Mouse (Mus musculus) ovary, postnatal 10 days (tissue): Measurements from ENCODE around the gene Mb21d2.

Experiments used
- DNase-seq: peaks from one replicate; pipeline ENCODE4 v3.0.0; 2022; ENCODE audit warnings: low spot score

Mb21d2 gene

DNA sequence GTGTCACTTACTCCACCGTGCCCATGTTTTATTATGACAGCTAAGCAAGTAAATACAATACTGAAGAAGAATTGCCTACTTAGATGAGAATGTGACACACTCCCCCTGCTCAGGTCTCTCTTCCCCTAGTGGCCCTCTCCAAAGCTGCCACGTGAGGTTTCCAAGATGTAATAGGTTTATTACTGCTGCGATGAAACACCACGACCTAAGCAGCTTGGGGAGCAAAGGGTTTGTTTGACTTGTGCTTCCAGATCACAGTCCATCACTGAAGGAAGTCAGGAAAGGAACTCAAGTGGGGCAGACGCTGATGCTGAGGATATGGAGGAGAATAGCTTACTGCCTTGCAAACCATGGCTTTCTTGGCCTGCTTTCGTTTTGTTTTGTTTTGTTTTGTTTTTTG lies 65.9 kb downstream of the Mb21d2 start:
- no peak for DNase-seq

- no peak for DNase-seq
These were observed 67.4 kb downstream of the Mb21d2 start for GRCm38 (mm10) chr16:28862093-28862492.

DNA sequence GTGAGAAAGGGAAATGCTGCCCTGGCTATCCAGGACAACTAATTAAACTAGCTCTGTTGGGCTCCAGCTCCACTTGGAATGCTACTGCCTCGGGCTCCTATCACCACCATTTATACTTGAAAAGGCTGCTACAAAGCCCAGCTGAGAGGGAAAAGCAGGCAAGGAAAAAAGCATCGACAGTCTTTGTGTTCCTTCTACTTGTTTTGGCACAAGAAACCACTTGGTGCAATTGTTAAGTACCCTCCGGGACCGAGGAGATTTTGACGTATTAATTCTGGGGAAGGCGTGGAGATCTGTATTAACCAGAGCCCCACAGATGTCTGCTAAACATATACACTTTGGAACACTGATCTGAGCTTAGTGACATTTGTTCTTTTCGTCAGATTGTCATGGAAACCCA lies 69.8 kb downstream of the Mb21d2 start:
- no peak for DNase-seq

GRCm38 (mm10) chr16:28859009-28859288 lies 70.5 kb downstream of the Mb21d2 start:
- DNase-seq, result no peak

DNA sequence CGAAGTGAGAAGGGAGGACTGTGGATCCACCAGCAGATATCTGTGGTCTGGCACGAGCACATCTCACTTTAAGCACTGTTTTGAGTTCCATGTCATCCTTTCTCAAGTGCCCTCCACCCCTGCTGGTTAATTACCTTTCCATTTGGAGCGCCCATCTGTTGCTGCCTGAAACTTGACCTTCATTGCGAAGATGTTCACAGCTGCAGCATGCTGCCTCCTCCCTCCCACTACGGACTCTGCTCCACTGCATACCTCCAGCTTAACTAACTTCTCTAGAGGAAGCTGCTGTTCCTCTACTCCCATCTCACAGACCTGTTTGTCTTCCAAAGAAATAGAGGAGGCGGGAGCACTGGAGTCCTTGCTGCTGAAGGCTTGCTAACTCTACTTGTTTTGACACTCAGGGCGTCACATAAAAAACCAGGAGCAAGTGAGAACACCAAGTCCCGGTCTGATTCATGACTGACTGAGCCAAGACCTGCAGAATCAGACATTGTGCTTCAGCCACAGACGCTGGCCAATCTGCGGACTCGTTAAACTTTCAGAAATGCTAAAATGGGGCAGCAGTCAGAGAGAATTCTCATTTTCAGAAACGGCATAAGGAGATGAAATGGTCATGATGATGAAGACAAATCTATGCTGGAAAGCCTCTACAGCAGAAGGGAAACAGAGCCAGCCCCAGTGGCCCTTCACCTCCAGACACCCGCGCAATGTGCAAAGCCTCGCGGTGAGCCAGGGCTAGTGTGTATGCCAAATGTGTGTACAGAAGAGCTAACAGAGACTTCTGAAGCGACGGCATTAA lies 71.1 kb downstream of the Mb21d2 start:
- no peak for DNase-seq

DNA sequence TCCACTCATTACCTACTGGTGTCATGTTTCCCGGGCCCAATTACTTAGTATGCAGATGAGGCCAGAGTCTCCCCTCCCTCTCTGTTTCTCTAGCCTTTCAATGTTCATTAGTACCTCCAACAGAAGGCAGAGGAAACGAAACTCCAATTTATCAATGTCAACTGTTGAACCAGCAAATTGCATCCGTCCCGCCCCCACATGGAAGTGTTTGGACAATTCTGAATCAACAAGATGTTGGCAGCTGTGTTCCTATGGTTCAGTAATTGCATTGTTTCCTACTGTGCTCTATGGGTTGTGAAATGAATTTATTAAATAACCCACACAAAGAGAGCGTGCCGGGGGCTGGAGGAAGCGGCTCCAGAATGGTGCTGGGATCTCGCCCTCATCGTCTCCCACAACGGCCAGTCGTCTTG lies 78.1 kb downstream of the Mb21d2 start:
- no peak for DNase-seq

DNA sequence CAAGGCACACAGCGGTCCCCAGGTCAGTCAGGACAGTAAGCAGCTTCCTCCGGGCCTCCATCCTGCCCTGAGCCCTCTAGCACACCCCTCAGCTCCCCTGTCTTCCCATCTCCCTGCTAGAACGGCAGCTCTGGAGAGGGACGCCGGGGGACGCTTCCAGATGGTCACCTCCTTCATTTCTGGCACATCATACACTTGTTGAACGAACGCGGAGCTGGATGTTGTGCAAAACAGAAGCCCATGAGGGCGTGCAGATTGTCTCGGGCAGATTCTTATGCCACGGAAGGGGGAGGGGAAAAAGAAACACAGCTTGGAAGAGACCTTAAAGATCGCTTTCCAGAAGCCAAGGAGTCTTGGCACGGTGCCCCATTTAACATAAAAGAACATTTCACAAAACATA lies 78.6 kb downstream of the Mb21d2 start:
- no peak for DNase-seq

DNA sequence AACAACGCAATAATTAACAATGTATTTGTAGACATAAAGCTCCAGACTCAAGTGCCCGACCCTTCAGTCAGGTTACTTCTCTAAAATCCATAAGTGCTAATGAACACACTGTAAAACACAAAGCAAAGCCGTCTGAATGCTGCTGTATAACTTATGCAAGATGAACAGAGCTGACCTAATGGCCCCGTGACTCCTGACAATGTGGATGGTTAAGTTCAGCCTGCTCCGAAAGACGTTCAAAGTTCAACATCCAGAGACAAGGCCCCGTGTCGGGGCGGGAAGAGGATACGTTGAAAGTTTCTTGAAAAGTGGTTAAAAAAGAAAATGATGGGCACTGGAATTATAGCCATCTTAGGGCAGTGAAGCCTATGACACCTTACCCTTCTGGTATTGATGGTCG lies 83.3 kb downstream of the Mb21d2 start:
- DNase-seq, result no peak

GRCm38 (mm10) chr16:28845336-28845735 lies 84.1 kb downstream of the Mb21d2 start:
- DNase-seq, result no peak

GRCm38 (mm10) chr16:28841102-28841501 lies 88.4 kb downstream of the Mb21d2 start:
- no peak for DNase-seq

DNA sequence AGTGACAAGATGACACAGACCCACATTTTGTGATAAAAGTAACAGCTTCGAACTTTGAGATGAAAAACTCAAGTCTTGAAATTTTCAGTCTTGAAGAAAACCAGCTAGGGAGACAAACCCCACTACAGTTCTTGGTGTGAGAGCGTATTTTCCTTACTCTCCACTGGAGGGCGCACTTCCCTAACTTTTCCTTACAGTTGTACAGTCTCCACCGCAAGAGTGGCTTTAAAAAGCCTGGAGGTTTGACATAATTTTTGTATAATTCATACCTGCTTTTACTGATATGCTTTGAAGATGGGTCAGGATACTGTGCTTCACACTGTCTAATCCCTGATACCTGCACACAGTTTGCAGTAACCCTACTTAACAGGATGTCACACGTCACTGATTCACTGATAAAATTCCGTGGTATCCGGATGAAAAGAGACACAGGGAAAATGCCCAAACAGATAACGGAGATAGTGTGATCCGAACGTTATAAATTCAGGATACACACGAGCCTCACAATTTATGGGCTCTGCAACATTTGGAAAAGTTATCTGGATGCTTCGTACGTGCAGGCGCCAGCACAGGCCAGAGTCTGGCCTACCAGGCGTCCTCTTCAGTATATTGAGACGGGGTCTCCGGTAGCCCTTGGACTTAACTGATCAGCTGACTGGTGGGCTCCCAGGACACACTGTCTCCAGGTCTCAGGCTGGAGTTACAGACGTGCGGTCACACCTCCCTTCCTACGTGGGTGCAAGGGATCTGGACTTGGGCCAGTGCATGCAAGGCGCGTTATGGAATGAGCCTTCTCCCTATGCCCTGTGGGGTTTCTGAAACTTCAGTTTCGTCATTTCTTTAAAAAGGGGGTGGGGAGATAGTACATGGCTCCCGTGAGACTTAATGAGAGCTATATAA lies 89.1 kb downstream of the Mb21d2 start:
- no peak for DNase-seq

DNA sequence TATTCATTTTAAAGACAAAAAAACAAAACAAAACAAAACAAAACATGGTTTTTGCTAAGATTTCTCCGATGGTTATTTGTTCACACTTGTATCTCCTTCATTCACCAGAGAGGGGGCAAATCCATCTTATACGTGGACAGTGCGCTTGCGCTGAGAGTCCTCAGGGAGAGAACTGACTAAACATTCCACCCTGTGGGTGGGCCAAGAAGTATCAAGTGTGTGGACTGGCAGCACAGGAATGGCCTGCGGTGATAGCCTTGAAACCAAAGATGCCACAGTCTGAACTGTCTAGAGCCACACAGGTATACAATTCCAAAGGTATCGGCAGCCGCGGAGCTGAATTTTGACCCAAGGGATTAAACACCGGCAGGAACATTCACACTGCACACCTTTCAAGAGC lies 89.9 kb downstream of the Mb21d2 start:
- no peak for DNase-seq

GRCm38 (mm10) chr16:28838016-28838415 lies 91.5 kb downstream of the Mb21d2 start:
- DNase-seq, result no peak

GRCm38 (mm10) chr16:28832085-28832635 lies 97.3 kb downstream of the Mb21d2 start:
- DNase-seq, result no peak

GRCm38 (mm10) chr16:28829263-28829955 lies 100.1 kb downstream of the Mb21d2 start:
- no peak for DNase-seq

- no peak for DNase-seq
These were observed 104.7 kb downstream of the Mb21d2 start for GRCm38 (mm10) chr16:28824781-28825180.

- no peak for DNase-seq
These were observed 107.7 kb downstream of the Mb21d2 start for GRCm38 (mm10) chr16:28821774-28822173.

DNA sequence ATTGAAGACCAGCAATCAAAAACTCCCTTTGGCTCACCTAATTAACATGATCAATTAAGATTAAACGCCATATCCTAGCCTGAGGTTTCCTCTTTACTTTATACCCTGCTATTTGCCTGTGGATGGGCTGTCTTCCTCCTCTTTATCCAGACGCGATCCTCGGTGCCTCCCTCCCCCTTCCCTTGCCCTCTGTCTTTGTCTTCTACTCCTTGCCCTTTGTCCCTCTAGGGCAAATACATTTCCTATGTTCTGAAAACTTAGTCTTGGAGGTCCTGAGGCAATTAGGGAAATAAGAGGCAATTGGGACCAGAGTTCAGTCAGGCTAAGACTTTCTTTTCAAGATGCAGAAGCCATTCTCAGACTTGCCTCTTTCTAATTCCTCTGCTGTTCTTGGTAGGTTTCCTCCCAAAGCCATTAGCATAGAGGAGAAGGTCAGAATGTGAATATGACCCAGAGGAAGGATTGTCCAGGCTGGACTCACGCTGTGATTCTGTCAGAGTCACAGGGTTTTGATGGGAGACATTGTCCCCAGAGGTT lies 110.7 kb downstream of the Mb21d2 start:
- DNase-seq, result no peak

GRCm38 (mm10) chr16:28813290-28813689 lies 116.2 kb downstream of the Mb21d2 start:
- no peak for DNase-seq

DNA sequence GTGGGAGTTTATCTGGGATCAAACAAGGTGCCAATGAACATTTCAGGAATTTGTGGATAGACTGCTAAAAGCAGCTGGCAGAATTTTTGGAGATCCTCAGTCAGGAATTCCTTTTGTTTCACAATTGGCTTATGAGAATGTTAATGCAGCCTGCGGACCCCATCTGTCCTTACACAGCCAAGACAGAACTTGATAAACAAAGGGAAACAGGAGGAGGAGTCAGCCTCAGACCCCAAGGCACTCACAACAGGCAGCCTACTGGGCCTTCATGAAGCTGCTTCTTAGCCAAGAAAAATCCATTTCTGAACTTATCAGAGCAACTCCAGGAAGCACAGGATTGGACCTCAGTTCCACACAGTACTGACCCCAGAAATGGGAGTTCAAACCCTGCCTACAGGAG lies 120.4 kb downstream of the Mb21d2 start:
- DNase-seq, result no peak

- no peak for DNase-seq
These were observed 136.4 kb downstream of the Mb21d2 start for GRCm38 (mm10) chr16:28793115-28793514.
